Mouse (Mus musculus) ES-CJ7 (cell line): ENCODE measurements around the gene Ncs1.
A peak's percentile ranks its signal among the peaks of the same experiment; 100 is the strongest.

ENCODE experiments used
- DNase-seq: peaks from one replicate; pipeline ENCODE4 v3.0.0; 2011; ENCODE audit warnings: low read depth, low spot score

The Ncs1 gene

DNA sequence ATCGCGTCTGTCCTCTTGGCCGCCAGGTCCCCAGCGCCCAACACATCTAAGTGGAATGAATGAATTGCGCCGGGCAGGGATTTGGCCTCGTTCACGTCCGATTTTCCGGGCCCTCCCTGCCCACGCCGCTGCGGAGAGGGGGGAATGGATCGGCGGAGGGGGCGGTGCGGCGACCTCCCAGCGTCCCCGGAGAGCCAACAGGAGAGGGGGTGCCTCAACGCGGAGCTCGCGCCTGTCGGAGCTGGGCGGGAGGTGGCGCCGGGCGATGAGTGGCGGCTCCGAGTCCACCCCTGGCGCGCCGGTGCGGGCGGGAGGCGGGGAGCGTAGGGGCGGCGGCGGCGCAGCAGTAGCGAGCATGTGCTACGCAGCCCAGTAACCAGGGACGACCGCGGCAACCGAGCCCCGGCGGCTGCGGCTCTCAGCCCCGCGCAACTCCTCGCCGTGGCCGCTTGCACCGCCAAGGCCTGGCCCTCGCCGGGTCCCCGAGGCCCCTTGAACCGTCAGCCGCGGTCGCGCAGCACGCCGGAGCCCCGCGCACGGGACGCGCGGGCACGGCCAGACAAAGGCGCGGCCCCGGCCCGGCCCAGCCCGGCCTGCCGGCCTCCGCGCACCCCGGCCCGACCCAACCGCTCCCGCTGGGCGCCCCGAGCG lies at the start of gene Ncs1:
Gene Ncs1, plus strand, starts transcription at position 333 of the 651 bp plus-strand sequence.
- peak; percentile 22 for DNase-seq

DNA sequence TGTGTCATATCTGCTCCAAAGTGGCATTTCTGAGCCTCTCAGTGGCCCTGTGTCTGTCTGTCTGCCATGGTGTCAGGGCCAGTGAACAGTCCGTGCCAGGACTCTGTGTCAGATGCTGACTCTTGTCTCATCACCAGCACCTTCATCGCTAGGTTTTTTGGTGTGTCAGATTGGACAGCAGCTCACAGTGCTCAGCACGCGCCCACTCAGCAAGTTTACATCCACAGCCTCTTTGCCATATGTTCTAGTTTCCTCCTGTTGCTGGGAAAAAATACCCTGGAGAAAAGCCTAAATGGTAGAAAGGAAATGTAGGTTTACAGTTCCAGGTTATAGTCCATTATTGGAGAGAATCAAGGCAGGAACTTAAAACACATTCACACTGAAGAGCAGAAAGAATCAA lies 47.0 kb upstream of the Ncs1 start:
- DNase-seq, result no peak

DNA sequence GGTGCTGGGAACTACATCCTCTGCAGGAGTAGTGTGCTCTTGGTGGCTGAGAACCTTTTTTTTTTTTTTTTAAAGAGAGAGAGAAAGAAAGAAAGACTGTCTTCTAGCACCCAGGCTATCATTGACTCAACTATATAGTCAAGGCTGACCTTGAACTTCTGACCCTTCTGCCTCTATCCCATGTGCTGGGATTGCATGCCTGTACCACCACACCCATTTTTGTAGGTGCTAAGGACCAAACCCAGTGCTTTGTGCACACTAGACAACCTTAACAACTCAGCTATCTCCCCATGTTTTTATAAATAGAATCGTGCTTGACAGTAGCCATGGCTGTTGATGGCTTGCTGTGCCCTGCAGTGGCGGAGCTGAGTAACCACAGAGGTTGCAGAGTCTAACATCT lies 45.6 kb upstream of the Ncs1 start:
- DNase-seq, result peak; percentile 31

DNA sequence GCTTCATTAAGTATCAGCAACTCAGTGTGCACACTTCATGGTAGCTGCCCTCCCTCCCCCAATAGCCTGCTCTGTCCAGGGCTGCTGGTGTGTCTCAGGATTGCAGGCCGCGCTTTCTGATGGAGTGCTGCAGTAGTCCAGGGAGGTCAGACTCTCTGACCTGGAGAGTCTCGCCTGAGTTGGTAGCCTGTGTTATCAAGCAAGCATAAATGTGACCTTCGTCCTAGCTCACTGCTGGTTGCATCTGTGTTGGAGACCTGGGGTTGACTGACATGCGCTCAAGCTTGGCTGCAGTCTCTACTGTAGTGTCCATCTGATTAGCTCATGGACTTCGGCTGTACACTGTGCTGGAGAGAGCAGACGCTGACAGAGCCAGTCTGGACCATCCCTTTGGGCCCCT lies 43.8 kb upstream of the Ncs1 start:
- DNase-seq, result no peak

DNA sequence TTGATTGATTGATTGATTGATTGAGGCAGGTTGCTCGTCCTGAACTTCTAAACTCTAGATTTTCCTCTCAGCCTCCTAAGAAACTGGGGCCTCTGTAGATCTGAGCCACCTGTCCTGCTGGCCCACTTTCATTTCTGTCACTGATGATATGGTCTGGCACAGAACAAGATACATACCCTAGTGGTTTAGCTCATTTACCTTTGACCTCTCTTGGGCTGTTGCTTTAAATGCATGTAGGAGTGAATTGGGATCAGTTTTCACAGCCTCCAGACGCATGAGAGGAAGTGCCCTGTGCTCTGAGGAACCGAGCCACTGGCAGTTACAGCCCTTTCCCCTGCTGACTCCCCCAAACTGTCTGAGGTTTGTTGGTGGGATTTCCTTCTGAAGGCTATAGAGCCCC lies 43.3 kb upstream of the Ncs1 start:
- DNase-seq, result no peak

DNA sequence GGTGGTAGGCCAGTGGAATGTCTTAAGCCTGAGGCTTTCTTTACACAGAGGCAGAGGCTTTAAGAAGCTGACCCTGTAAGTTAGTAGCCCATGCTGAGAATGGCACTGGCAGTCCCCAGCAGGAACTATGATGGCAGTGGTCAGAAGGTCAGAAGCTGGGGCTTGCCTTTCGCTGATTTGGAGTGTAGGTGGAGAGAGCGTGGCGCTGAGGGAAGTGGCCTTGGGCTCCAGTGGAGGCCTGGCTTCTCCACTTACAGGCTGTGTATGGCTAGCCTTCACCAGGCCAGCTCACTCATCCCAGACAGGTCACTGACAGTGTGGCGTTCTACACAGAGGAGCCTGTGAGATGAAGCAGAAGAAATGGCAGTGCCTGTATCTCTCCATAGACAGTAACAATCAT lies 42.7 kb upstream of the Ncs1 start:
- DNase-seq, result no peak

DNA sequence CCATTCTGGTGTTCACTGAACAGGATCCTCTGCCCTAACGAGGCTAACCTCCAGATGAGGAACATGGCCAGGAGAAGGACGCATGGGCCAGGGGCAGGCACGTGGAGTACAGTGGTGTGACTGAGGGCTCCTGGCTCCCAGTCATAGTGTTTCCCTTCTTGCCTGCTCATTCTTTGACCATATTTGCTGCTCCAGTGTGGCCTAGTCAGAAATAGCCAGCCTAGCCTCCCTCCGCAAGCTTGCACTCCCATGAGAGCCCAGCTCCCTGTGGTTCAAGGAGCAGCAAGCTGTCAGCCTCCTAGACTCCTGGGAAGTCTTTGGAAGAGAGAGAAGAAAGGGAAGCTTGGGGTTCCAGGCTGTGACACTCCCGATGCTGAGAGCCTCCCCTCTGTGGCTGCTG lies 40.9 kb upstream of the Ncs1 start:
- DNase-seq, result no peak

DNA sequence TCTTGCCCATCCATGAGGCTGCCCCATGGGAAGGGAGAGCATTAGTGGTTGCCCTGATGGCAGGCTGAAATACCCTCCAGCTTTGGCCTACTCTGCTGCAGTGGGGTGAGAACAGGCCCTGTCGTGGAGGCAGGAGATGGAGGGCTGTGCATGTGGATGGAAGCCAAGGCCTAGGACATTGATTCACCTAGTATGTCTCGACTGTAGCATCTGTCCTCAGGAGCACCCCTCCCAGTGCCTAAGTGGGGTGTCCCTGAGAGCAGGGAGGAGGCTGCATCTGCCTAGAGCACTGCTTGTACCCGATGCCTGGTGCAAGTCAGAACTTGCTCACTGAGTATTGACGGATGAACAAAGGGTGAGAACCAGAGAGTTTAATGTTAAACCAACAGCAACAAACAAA lies 39.4 kb upstream of the Ncs1 start:
- no peak for DNase-seq

DNA sequence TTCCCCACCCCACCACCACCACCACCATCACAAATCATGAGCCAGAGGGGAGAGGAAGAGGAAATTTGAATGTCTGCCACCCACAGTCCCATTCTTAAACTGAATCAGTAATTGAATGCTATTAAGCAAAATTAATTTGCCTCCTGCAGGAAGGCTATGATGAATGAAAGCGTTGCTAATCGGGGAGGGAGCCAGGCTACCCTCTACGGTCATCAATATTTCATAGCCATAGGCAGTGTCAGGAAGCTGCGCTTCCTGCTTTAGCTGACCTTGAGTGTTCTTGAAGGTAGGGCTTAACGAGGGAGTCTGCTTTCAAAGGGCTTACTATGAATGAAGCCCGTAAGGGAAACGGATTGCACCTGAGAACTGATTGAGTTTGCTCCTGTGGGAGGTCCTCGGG lies 38.7 kb upstream of the Ncs1 start:
- DNase-seq, result no peak

DNA sequence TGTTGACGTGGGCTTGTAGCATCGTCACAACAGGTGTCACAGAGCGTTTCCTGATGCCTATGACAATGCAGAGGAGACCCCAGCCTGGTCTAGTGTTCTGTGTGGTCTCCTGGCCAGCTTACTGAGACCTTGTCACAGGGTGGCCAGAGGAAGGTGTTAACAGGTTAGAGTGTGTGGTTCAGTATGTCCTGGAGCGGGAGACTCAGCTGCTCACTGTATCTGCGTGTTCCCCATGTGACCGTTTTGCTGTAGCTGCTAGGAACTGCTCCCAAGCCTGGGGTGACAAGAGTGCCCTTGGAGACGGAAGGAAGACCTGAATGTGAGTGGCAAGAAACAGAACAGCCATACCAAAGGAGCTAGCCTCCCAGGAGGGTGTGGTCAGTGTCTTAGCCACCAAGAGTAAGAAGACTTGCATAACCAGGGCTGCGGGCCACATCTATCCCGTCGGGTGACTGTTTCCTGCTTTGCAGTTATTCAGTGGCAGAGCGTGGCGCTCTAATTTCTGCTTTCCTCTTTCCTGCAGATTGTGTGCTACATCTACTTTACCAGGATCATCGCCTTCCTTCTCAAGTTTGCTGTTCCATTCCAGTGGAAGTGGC lies 37.0 kb upstream of the Ncs1 start:
- no peak for DNase-seq

DNA sequence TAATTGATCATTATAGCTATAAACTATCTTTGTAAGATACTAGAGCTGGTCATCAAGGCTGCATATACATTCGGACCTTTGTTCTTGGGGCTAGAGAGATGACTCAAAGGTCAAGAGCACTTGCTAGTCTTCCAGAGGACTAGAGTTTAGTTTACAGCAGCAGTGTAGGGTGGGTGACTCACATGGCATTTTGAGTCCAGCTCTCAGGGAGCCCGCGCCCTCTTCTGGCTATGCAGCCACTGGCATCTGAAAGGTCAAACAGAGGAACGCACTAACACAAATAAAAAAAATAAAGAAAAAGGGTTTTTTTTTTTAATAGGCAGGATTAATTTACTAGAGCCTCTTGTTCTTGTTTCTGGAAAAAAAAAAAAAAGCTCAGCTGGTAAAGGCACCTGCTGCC lies 36.1 kb upstream of the Ncs1 start:
- DNase-seq, result no peak

DNA sequence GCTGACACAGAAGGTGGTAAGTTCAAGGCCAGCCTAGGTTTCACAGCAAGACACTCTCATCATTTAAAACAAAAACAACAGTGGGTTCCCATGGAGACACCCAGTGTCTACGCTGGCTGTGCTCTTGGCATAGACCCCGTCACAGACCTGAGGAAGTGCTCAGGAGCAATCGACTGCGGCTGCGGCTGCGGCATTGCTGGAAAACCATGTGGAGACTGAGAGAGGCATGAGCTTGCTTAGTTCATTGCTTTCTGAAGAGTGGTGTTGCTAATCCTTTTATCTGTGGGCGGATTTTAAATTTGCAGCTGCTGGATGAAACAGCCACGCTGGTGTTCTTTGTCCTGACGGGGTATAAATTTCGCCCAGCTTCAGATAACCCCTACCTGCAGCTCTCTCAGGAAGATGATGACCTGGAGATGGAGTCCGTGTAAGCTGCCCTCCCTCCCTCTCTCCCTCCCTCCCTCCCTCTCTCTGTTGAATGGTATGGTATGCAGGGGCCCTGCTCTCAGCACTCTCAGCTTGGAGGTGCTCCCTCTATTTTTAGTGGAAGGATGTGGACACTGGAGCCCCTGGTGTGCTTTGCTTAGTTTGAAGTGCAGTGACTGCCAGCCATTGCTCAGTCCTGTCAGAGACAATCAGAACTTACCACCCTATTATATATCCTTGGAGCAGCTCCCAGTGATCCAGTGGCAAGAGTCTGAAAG lies 35.3 kb upstream of the Ncs1 start:
- DNase-seq, result no peak

DNA sequence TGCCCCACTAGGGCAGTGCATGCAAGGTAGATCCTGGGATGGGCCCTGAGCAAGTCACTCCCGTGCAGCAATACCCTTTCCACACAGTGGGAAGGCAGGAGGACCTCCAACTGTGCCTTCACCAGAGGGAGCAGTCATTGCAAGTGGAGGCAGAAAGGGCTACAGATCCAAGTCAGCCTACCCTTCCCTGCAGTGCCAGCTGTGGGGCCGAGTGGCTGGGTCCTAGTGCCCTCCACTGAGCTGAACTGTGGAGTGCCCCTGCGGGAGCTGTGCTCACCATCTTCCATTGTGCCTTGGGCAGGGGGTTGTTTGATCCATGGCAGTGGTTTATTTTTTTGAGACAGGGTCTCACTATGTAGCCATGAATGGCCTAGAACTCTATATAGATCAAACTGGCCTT lies 34.4 kb upstream of the Ncs1 start:
- no peak for DNase-seq

DNA sequence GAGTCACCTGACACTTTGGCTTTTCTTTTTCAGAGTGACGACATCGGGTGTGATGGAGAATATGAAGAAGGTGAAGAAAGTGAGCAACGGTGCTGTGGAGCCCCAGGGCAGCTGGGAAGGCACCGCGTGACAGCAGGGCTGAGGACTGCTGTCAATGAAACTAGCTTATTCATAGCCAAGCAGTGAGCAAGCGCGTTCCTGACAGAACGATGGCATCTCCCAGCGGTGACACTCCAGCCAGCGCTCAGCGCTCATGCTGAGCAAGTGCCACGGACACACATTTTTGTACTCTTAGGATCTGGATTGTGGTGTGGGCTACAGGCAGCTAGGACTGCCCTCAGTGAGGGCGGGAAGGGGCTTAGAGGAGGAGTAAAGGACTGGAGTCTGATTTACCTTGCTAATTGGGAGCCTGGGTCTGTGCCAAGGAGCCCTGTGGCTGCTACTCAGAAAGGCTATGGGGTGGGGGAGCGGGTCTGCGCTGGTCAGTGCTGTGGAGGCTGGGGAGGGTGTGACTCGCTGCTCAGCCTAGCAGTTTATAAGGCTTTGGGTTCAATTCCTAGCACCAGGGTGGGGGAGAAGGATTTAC lies 31.3 kb upstream of the Ncs1 start:
- no peak for DNase-seq

DNA sequence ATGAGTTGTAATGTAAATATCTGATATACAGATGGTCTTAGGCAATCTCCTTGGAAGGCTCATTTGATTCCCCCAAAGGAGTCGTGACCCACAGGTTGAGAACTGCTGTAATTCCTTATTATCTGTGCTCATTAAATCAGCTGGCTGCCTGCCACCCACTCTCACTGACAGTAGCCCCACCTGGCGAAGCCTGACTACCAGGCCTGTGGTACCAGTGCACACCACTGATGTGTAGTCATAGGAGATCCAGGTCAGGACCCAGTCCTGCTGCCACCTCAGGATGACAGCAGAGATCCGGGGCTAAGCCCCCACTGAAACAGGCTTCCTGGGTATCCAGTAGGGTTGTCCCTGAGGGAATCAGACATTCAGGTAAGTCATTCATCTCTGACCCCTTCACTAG lies 27.0 kb upstream of the Ncs1 start:
- DNase-seq, result no peak

DNA sequence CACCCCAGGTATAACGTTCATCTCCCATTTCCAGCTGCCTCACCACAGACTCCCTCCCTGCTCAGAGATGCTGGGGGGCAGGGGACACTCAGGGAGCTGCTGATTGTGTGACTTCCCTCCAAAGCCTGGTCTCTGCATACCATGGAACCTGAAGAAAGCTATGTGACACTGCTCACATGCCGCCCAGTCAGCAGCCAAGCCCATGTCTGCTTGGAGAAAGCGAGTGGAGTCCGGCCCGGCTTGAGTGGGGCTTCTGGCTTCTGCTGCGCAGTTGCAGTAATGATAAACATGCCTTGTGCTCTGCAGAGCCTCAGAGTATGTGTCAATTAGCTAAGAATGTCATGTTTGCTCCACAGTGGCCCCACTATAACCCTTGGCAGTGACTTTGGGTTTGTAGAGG lies 26.2 kb upstream of the Ncs1 start:
- no peak for DNase-seq

DNA sequence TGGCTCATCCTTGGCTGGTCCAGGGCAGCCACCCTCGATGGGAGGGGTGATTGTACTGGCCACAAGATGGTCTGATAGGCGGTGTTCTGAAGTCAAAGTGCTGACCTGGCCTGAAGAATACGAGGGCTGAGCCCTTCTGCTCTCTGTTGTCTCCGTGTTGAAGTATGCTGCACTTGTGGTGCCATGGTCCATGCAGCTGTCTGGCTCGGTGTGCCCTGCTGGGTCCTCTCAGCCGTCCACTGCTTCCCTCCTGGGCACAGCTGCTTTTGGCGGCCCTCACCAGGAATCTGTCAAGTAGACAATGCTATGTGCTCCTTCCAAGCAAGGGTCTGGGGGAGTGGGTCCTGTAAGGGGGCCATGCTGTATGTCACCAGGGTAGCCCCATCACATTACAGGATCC lies 24.8 kb upstream of the Ncs1 start:
- DNase-seq, result no peak

DNA sequence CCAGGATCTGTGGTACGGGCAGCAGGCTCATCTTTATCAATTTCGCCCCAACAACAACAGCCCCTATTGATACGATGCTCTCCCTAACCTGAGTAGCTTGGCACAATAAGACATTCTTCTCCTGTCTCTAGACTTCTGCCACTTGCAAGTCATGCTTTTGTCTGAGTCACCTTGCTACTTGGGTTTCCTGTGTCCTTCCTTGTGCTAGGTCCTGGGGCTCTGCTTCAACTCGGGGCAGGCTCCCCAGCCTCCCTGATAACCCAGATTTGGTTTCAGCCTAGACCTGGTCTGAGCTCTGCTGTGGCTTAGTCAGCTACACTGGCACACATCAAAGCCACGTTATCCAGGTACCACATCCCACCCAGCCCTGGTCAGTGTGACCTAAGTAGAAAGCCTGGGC lies 24.0 kb upstream of the Ncs1 start:
- no peak for DNase-seq

DNA sequence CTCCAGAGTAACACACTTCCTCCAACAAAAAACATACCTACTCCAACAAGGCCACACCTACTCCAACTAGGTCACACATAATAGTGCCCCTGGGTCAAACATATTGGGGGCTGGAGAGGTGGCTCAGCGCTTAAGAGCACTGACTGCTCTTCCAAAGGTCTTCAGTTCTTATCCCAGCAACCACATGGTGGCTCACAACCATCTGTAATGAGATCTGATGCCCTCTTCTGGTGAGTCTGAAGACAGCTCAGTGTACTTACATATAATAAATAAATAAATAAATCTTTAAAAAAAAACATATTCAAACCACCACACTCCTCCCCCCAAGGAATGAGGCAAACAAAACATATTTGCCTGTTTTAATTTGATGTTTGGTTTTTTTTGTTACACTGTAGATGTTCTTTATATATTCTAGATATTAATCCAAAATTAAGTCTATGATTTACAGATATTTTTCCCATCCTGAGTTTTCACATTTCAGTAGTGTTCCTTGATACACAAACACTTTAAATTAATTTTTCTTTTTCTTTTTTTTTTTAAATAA lies 16.8 kb upstream of the Ncs1 start:
- peak; percentile 51 for DNase-seq

DNA sequence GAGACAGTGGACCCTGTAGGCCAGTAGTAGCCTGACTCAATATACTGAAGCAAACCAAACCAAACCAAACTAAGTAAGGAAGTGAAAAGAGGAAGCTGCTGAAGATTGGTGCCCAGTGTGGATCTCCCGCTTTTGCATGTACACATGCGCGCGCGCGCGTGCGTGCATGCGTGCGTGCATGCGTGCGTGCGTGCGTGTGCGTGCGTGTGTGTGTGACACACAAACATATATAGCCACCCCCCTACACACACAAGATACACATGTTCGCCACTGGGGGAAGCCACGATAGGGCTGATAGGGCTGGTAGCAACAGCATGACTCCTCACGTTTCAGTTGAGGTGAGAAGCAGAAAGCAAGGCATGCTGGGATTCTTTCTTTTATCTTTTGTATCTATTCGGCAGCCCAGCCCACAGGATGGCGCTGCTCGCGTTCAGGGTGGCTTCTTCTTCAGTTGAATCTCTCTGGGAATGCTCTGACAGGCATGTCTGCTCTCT lies 6.4 kb upstream of the Ncs1 start:
- peak; percentile 97 for DNase-seq

DNA sequence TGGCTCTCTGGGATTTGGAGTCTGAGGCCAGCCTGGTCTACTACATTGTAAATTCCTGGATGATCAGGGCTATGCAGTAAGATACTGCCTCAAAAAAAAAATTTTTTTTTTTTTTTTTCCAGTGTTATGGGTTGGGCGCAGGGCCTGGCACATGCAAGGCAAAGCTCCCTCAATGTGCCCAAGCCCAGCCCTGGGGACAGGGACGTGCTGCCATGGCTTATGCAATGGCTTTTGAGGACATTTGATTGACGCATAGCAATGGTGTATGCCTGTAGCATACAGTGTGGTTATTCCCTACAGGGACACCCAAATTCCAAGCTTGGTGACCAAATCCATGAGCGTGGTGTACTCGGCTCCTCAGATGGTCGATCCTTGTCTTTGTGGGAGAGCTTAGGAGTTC lies 5.8 kb upstream of the Ncs1 start:
- DNase-seq, result no peak

DNA sequence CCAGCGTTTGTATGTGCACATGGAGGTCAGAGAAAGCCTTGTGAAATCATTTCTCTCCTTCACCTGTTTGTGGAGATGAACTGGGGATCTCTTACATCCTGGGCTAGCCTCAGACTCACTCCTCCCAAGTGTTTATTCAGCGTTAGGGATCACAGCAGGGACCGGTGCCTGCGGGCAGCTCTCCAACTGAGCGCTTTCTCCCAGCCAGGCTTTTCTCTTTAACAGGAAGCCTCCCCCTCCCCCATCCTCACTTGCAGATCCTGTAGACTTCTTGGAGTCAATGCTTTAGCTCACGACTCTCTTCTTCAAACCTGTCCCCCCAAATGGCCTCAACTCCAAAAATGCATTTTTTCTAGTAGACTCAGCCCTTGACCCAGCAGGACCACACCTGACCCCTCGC lies 4.0 kb upstream of the Ncs1 start:
- peak; percentile 80 for DNase-seq

DNA sequence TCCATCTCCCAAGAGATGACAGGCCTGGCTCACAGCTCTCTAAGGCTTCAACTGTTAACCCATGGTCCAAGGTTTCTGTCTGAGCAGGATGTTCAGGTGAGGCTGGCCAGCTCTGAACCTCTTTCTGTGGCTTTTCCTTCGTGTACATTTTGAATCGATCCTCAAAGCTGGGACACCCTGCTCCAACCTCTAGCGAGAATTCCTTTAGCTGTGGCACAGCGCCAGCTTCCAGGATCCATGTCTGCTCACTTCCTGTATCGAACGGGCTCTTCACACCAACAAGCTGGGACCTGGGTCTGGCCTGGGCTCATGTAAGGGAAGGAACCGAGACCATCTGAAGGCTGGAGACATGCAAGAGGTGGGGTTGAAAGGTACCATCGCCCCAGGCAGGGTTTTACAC lies 1.4 kb upstream of the Ncs1 start:
- no peak for DNase-seq
